Mouse (Mus musculus): ENCODE data around the gene Prkcg. TPM values are rescaled to one million over a fixed set of nuclear protein-coding genes. Genes with fewer than 3 reads are reported as not detected.
"Not testable (repeated sequence)": the region's sequence is repeated elsewhere in the genome, so short reads cannot be mapped to it uniquely, and the experiment has no call there.

The Prkcg gene
- total RNA-seq, 4 experiments from 2014 or later = 0.63 to 1.9 (median 1.6) TPM

GRCm38 (mm10) chr7:3290257-3291033 is 1.5 kb downstream of the Prkcg start:
- DNase-seq = peak; percentile 97

GRCm38 (mm10) chr7:3291197-3291596 is 2.2 kb downstream of the Prkcg start:
- no peak for DNase-seq

GRCm38 (mm10) chr7:3291764-3292163 is 2.8 kb downstream of the Prkcg start:
- DNase-seq = no peak

GRCm38 (mm10) chr7:3292271-3292670 is 3.3 kb downstream of the Prkcg start:
- DNase-seq = not testable (repeated sequence)

- DNase-seq = peak; percentile 93
Measured at GRCm38 (mm10) chr7:3292791-3293190, 3.8 kb downstream of the Prkcg start.

GRCm38 (mm10) chr7:3294794-3295193 is 5.8 kb downstream of the Prkcg start:
- no peak for DNase-seq

- DNase-seq = no peak
Measured at GRCm38 (mm10) chr7:3295321-3296110, 6.5 kb downstream of the Prkcg start.

GRCm38 (mm10) chr7:3296711-3297110 is 7.7 kb downstream of the Prkcg start:
- no peak for DNase-seq

- DNase-seq = no peak
Measured at GRCm38 (mm10) chr7:3299941-3300617, 11.1 kb downstream of the Prkcg start.

- DNase-seq = no peak
Measured at GRCm38 (mm10) chr7:3300891-3301627, 12.1 kb downstream of the Prkcg start.

GRCm38 (mm10) chr7:3301628-3302555 is 12.9 kb downstream of the Prkcg start:
- DNase-seq = no peak

- no peak for DNase-seq
Measured at GRCm38 (mm10) chr7:3302556-3303275, 13.7 kb downstream of the Prkcg start.

- DNase-seq = no peak
Measured at GRCm38 (mm10) chr7:3303276-3303781, 14.3 kb downstream of the Prkcg start.

- no peak for DNase-seq
Measured at GRCm38 (mm10) chr7:3303789-3304188, 14.8 kb downstream of the Prkcg start.

GRCm38 (mm10) chr7:3304298-3304697 is 15.3 kb downstream of the Prkcg start:
- DNase-seq = no peak

- DNase-seq = no peak
Measured at GRCm38 (mm10) chr7:3306400-3306799, 17.4 kb downstream of the Prkcg start.

GRCm38 (mm10) chr7:3308646-3309045 is 19.7 kb downstream of the Prkcg start:
- DNase-seq = no peak

GRCm38 (mm10) chr7:3310233-3310632 is 21.3 kb downstream of the Prkcg start:
- no peak for DNase-seq

GRCm38 (mm10) chr7:3313571-3313970 is 24.6 kb downstream of the Prkcg start:
- DNase-seq = no peak

GRCm38 (mm10) chr7:3314121-3314520 is 25.1 kb downstream of the Prkcg start:
- DNase-seq = no peak

Measured in adrenal gland, adult 8-10 months (tissue).